Mouse (Mus musculus): ENCODE results near the gene Pdcd2.

Gene Pdcd2

GRCm38 (mm10) chr17:15498753-15499113 is 28.4 kb downstream of the Pdcd2 start:
- DNase-seq (ENCODE audit: low read depth): no peak

- DNase-seq (ENCODE audit: low read depth): peak; percentile 96
Observed at GRCm38 (mm10) chr17:15497882-15498752, 29.0 kb downstream of the Pdcd2 start.

- DNase-seq (ENCODE audit: low read depth): no peak
Observed at GRCm38 (mm10) chr17:15490542-15490941, 36.6 kb downstream of the Pdcd2 start.

DNA sequence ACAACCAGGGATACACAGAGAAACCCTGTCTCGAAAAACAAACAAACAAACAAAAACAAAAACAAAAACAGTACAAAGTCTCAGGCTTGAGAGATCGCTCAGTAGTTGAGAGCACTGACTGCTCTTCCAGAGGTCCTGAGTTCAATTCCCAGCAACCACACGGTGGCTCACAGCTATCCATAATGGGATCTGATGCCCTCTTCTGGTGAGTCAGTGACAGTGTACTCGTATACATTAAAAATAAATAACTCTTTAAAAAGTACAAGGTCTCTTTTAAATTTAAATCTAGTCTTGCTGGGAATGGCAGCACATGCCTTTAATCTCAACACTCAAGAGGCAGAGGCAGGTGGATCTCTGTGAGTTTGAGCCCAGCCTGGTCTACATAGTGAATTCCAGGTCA is 54.4 kb downstream of the Pdcd2 start:
- DNase-seq (ENCODE audit: low read depth): peak; percentile 27

All from induced T-regulatory cell, adult 2 months (primary cell).